Mouse (Mus musculus): Measurements from ENCODE around the gene Usp30. TPM values are rescaled to one million over a fixed set of nuclear protein-coding genes. Genes with fewer than 3 reads are reported as not detected.

Gene Usp30
- polyA plus RNA-seq, 1 experiment, result not detected

GRCm38 (mm10) chr5:114127374-114128349 lies 62.4 kb downstream of the Usp30 start, which contains the start of gene Alkbh2:
Gene Alkbh2 (minus strand): TSS chr5:114128218.
- Histone ChIP-seq H3K4me1 (ENCODE audit: control insufficient read depth, insufficient read depth, low read length) (peaks cover 19% of the 10 kb centered on the region; the same call in 1 of the 2 replicates), H3K27ac (ENCODE audit: insufficient read depth, low read depth, low read length) (0 out of 2 replicates have a peak within 1 kb of the TSS, but pooled peaks have one; percentile 16), H3K4me3 (ENCODE audit: insufficient read depth, low read depth, low read length) (peak within 1 kb of the TSS; percentile 73)
- TF ChIP-seq CTCF (IDR thresholded peaks at IDR 0.05; ENCODE audit: insufficient read depth, low read depth, low read length) (peak; percentile 99), POLR2A (IDR thresholded peaks at IDR 0.05; ENCODE audit: insufficient read depth, low read depth, low read length) (peak; percentile 69)
- WGBS, result under 1% methylated on average over 69 of the region's 69 CpGs

DNA sequence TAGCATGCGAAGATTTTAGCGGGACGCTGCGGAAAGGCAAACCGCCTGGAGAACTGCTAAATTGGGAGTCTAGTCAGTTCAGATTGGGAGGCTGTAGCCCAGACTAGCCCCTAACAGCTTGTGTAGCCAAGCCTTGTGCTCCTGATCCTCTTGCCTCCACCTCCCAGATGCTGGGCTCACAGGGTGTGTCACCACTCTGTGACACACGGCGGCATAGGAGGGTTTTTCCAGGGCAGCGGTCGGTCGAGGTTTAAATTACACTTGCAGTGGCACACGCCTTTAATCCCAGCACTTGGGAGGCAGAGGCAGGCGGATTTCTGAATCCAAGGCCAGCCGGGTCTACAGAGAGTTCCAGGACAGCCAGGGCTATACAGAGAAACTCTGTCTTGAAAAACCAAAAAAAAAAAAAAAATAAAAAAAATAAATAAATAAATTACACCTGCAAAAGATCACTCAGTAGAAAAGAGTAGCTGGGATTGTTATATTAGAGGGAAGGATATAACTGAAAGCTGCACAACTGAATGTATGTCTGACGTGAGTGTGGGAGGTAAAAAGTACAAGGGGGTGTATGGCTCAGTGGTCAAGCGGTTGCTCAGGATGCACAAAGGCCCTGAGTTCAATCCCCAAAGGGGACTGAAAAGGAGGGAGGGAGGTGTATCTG lies 64.4 kb downstream of the Usp30 start:
- TF ChIP-seq CTCF (IDR thresholded peaks at IDR 0.05; ENCODE audit: insufficient read depth, low read depth, low read length), result no peak
- TF ChIP-seq POLR2A (IDR thresholded peaks at IDR 0.05; ENCODE audit: insufficient read depth, low read depth, low read length), result no peak
- H3K4me3 ChIP-seq (ENCODE audit: insufficient read depth, low read depth, low read length), result no peak overlapping the region
- 84% methylated on average over 15 of the region's 15 CpGs for WGBS

DNA sequence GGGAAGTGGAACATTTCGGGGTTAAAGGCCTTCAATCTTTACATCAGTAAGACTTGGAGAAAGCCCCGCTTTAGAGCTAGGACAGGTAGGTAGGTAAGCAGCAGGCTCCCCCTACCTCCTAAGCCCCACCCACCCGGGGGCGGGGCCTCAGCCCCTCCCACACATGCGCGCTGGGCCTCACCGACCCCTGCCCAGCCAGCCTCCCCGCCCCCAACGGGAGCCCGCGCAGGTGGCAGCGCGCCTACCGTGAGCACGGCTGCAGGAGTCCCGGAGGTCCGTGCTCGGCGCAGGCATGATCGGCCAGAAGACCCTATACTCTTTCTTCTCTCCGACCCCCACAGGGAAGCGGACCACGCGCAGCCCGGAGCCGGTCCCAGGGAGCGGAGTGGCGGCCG lies 64.9 kb downstream of the Usp30 start, which contains the start of gene Ung:
Gene Ung (plus strand): TSS at position 176 of the 395 bp plus-strand sequence.
- under 1% methylated on average over 29 of the region's 29 CpGs for WGBS
- no peak within 1 kb of the TSS for H3K27ac ChIP-seq (ENCODE audit: insufficient read depth, low read depth, low read length)
- TF ChIP-seq POLR2A (IDR thresholded peaks at IDR 0.05; ENCODE audit: insufficient read depth, low read depth, low read length) (no peak), CTCF (IDR thresholded peaks at IDR 0.05; ENCODE audit: insufficient read depth, low read depth, low read length) (no peak)
- peak within 1 kb of the TSS; percentile 97 for H3K4me3 ChIP-seq (ENCODE audit: insufficient read depth, low read depth, low read length)
- H3K4me1 ChIP-seq (ENCODE audit: control insufficient read depth, insufficient read depth, low read length), result peaks cover 28% of the 10 kb centered on the region

More for the DNA sequence above, 64.4 kb downstream of the Usp30 start:
- no peak overlapping the region for H3K27ac ChIP-seq (ENCODE audit: insufficient read depth, low read depth, low read length)
- H3K4me1 ChIP-seq (ENCODE audit: control insufficient read depth, insufficient read depth, low read length), result peaks cover 28% of the 10 kb centered on the region

- WGBS, result under 1% methylated on average over 87 of the region's 87 CpGs
- H3K27ac ChIP-seq (ENCODE audit: insufficient read depth, low read depth, low read length), result no peak overlapping the region
- H3K4me3 ChIP-seq (ENCODE audit: insufficient read depth, low read depth, low read length), result peak overlapping the region; percentile 97
- no peak for TF ChIP-seq POLR2A (IDR thresholded peaks at IDR 0.05; ENCODE audit: insufficient read depth, low read depth, low read length)
- no peak for TF ChIP-seq CTCF (IDR thresholded peaks at IDR 0.05; ENCODE audit: insufficient read depth, low read depth, low read length)
- peaks cover 28% of the 10 kb centered on the region for H3K4me1 ChIP-seq (ENCODE audit: control insufficient read depth, insufficient read depth, low read length)
Observed at GRCm38 (mm10) chr5:114130698-114131520, 65.6 kb downstream of the Usp30 start.

DNA sequence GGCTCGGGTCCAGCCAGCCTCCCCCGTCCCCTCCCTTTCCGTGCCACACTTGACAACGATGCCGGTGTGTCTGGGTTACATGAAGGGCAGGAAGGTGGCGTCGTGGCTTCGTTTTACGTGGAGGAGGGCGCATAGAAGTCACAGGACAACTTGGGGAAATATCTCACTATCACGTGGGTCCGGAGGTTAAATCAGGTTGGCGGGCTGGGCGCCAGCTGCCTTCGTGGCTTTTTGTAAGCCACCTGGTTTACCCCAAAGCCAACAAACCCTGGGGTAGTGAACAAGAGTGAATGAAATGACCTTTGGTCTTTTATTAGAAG lies 66.2 kb downstream of the Usp30 start:
- no peak overlapping the region for H3K27ac ChIP-seq (ENCODE audit: insufficient read depth, low read depth, low read length)
- no peak for TF ChIP-seq CTCF (IDR thresholded peaks at IDR 0.05; ENCODE audit: insufficient read depth, low read depth, low read length)
- TF ChIP-seq POLR2A (IDR thresholded peaks at IDR 0.05; ENCODE audit: insufficient read depth, low read depth, low read length), result no peak
- WGBS, result under 1% methylated on average over 15 of the region's 15 CpGs
- H3K4me1 ChIP-seq (ENCODE audit: control insufficient read depth, insufficient read depth, low read length), result peaks cover 28% of the 10 kb centered on the region
- H3K4me3 ChIP-seq (ENCODE audit: insufficient read depth, low read depth, low read length), result peak overlapping the region; percentile 97

GRCm38 (mm10) chr5:114132841-114133240 lies 67.6 kb downstream of the Usp30 start:
- H3K4me3 ChIP-seq (ENCODE audit: insufficient read depth, low read depth, low read length), result no peak overlapping the region
- WGBS, result 92% methylated on average over 6 of the region's 6 CpGs
- H3K27ac ChIP-seq (ENCODE audit: insufficient read depth, low read depth, low read length), result no peak overlapping the region
- H3K4me1 ChIP-seq (ENCODE audit: control insufficient read depth, insufficient read depth, low read length), result peaks cover 34% of the 10 kb centered on the region
- no peak for TF ChIP-seq POLR2A (IDR thresholded peaks at IDR 0.05; ENCODE audit: insufficient read depth, low read depth, low read length)
- no peak for TF ChIP-seq CTCF (IDR thresholded peaks at IDR 0.05; ENCODE audit: insufficient read depth, low read depth, low read length)

DNA sequence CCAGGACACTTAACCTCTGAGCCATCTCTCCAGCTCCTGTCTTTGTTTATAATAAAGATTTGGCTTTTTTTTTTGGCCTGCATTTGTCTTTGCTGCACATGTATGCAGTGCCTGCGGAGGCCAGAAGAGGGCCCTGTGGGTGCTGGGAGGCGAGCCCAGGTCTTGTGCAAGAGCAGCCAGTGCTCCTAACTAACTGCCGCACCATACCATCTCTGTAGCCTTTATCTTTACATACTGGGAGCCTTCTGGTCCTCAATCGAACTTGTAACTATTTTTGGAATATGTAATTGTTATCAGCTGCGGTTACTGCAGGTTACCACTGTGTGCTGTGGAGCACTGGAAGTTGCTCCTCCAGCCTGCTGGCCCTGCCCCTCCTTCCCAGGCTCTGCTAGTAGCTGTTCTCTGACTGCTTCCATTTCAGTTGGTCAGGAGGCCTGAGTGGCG lies 68.9 kb downstream of the Usp30 start:
- no peak overlapping the region for H3K27ac ChIP-seq (ENCODE audit: insufficient read depth, low read depth, low read length)
- peak; percentile 55 for TF ChIP-seq CTCF (IDR thresholded peaks at IDR 0.05; ENCODE audit: insufficient read depth, low read depth, low read length)
- no peak for TF ChIP-seq POLR2A (IDR thresholded peaks at IDR 0.05; ENCODE audit: insufficient read depth, low read depth, low read length)

DNA sequence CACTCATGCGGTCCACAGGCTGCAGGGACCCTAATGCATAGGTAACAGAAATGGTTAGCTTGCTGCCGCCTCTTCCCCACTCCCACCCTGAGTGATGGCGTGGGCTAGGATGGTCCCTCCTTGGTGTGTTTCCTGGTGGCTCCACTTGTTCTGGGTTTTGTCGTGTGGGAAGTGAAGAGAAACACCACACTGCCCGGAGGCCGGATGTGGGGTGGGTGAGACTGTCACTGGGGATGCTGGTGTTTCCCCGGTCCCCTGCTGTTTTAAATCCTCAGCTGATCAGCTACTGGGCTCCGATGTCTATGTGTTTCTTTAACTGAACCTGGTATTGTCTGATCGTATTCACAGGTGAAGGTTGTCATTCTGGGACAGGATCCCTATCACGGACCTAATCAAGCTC lies 70.3 kb downstream of the Usp30 start:
- 76% methylated on average over 10 of the region's 10 CpGs for WGBS
- Histone ChIP-seq H3K4me1 (ENCODE audit: control insufficient read depth, insufficient read depth, low read length) (peaks cover 42% of the 10 kb centered on the region), H3K4me3 (ENCODE audit: insufficient read depth, low read depth, low read length) (no peak overlapping the region), H3K27ac (ENCODE audit: insufficient read depth, low read depth, low read length) (no peak overlapping the region)
- no peak for TF ChIP-seq CTCF (IDR thresholded peaks at IDR 0.05; ENCODE audit: insufficient read depth, low read depth, low read length)

More for the DNA sequence above, 68.9 kb downstream of the Usp30 start:
- H3K4me1 ChIP-seq (ENCODE audit: control insufficient read depth, insufficient read depth, low read length), result peaks cover 45% of the 10 kb centered on the region
- H3K4me3 ChIP-seq (ENCODE audit: insufficient read depth, low read depth, low read length), result no peak overlapping the region
- WGBS, result 40% methylated on average over 6 of the region's 6 CpGs
